Mouse (Mus musculus) CD4-positive naive resting alpha-beta T cell, adult 76 days (primary cell): Measurements from ENCODE around the gene 4931428F04Rik. TPM values are rescaled to one million over a fixed set of nuclear protein-coding genes. Genes with fewer than 3 reads are reported as not detected.

Experiments
- total RNA-seq: library from RNA; stranded (reverse); gene quantifications from one replicate; pipeline ENCODE4 v1.2.4, GENCODE M21; 2023

The 4931428F04Rik gene
- 5.0 TPM for total RNA-seq

GRCm38 (mm10) chr8:105289805-105290460 is at the start of gene 4931428F04Rik:
Gene 4931428F04Rik (minus strand): TSS chr8:105289864.

GRCm38 (mm10) chr8:105326141-105326672 is 36.5 kb upstream of the 4931428F04Rik start, which contains the start of the genes Lrrc29 and Tmem208:
Gene Lrrc29 (minus strand): TSS chr8:105326278.
Gene Tmem208 (plus strand): TSS chr8:105326354.

GRCm38 (mm10) chr8:105305211-105306145 is 15.8 kb upstream of the 4931428F04Rik start, which contains the start of gene Elmo3:
Gene Elmo3 (plus strand): TSS chr8:105305601.

GRCm38 (mm10) chr8:105297511-105298192 is 8.0 kb upstream of the 4931428F04Rik start, which contains the start of gene E2f4:
Gene E2f4 (plus strand): TSS chr8:105297663.

GRCm38 (mm10) chr8:105295895-105296573 is 6.4 kb upstream of the 4931428F04Rik start, which contains the start of gene Exoc3l:
Gene Exoc3l (minus strand): TSS chr8:105296101.

GRCm38 (mm10) chr8:105275840-105276239 is 13.8 kb downstream of the 4931428F04Rik start, which contains the start of gene Nol3:
Gene Nol3 (plus strand): TSS chr8:105276140.

GRCm38 (mm10) chr8:105269461-105269947 is 20.2 kb downstream of the 4931428F04Rik start, which contains the start of gene Hsf4:
Gene Hsf4 (plus strand): TSS chr8:105269801.

GRCm38 (mm10) chr8:105264024-105264982 is 25.4 kb downstream of the 4931428F04Rik start, which contains the start of the genes Tradd and Fbxl8:
Gene Tradd (minus strand): TSS chr8:105264609.
Gene Fbxl8 (plus strand): TSS chr8:105264648.

GRCm38 (mm10) chr8:105254966-105255350 is 34.7 kb downstream of the 4931428F04Rik start, which contains the start of gene B3gnt9:
Gene B3gnt9 (minus strand): TSS chr8:105255153.

Other genes with a start within 250 kb of the 4931428F04Rik start
- gene Ces3a, start 241.3 kb downstream of the 4931428F04Rik start, total RNA-seq = not detected
- not detected for gene Ces3b, start 206.1 kb downstream of the 4931428F04Rik start, total RNA-seq
- gene Ces4a, start 158.1 kb downstream of the 4931428F04Rik start, total RNA-seq = not detected
- 96.8 TPM for gene Cbfb, start 119.2 kb downstream of the 4931428F04Rik start, total RNA-seq
- 23.3 TPM for gene D230025D16Rik, start 64.7 kb downstream of the 4931428F04Rik start, total RNA-seq
- 2.3 TPM for gene B3gnt9, start 34.7 kb downstream of the 4931428F04Rik start, total RNA-seq
- 22.7 TPM for gene Tradd, start 25.3 kb downstream of the 4931428F04Rik start, total RNA-seq
- 10.0 TPM for gene Fbxl8, start 25.2 kb downstream of the 4931428F04Rik start, total RNA-seq
- 0.94 TPM for gene Hsf4, start 20.1 kb downstream of the 4931428F04Rik start, total RNA-seq
- not detected for gene Nol3, start 13.7 kb downstream of the 4931428F04Rik start, total RNA-seq
- 0.67 TPM for gene Exoc3l, start 6.2 kb upstream of the 4931428F04Rik start, total RNA-seq
- gene E2f4, start 7.8 kb upstream of the 4931428F04Rik start, total RNA-seq = 90.3 TPM
- 4.6 TPM for gene Elmo3, start 15.7 kb upstream of the 4931428F04Rik start, total RNA-seq
- gene Lrrc29, start 36.4 kb upstream of the 4931428F04Rik start, total RNA-seq = 5.3 TPM
- gene Tmem208, start 36.5 kb upstream of the 4931428F04Rik start, total RNA-seq = 25.6 TPM
- 17.7 TPM for gene Fhod1, start 58.1 kb upstream of the 4931428F04Rik start, total RNA-seq
- 0.82 TPM for gene Slc9a5, start 59.0 kb upstream of the 4931428F04Rik start, total RNA-seq
- gene Plekhg4, start 83.4 kb upstream of the 4931428F04Rik start, total RNA-seq = not detected
- gene Kctd19, start 123.6 kb upstream of the 4931428F04Rik start, total RNA-seq = not detected
- gene Lrrc36, start 123.7 kb upstream of the 4931428F04Rik start, total RNA-seq = not detected
- gene Tppp3, start 181.7 kb upstream of the 4931428F04Rik start, total RNA-seq = 0.82 TPM
- 4.3 TPM for gene Zdhhc1, start 207.0 kb upstream of the 4931428F04Rik start, total RNA-seq
- gene Hsd11b2, start 228.9 kb upstream of the 4931428F04Rik start, total RNA-seq = not detected